ENCODE assay signal across 31 mouse cellular contexts in genomic region chr8:105178211-105178800, GRCm38 (mm10). TPM values are rescaled to one million over a fixed set of nuclear protein-coding genes. Genes with fewer than 3 reads are reported as not detected.
DNase-seq lines count a peak whose midpoint lies in the region; ATAC-seq lines count a peak whose summit lies in the region.
"Had no signal": no experiment of that assay in that cellular context is flagged by ENCODE, and none has a peak within 500 bp of the region (broad histone marks: within the 10 kb centered on the region; RNA-seq: fewer than 3 reads in every experiment).

No protein-coding gene starts in this region.

- 89% methylated on average over 6 of the region's 6 CpGs for WGBS in forebrain, embryonic 12.5 days

- no peak overlapping the region for H3K9ac ChIP-seq in forebrain, embryonic 12.5 days
- H3K9ac ChIP-seq: forebrain, embryonic 13.5 days; heart, embryonic 13.5 days; hindbrain, embryonic 12.5 days; hindbrain, embryonic 15.5 days had no signal

- no peak overlapping the region for H3K4me2 ChIP-seq in forebrain, embryonic 12.5 days
- H3K4me2 ChIP-seq: forebrain, embryonic 13.5 days; heart, embryonic 13.5 days; hindbrain, embryonic 12.5 days; hindbrain, embryonic 15.5 days had no signal

- intact Hi-C loops in heart, postnatal 25 days (cut with DNase I): no loop called here

- H3K27ac ChIP-seq in forebrain, embryonic 12.5 days: no peak overlapping the region
- H3K27ac ChIP-seq: forebrain, embryonic 13.5 days; heart, adult 2 months; heart, embryonic 10.5 days; heart, embryonic 13.5 days; hindbrain, embryonic 12.5 days; hindbrain, embryonic 15.5 days had no signal

- H3K4me1 ChIP-seq in forebrain, embryonic 12.5 days: peaks cover 5% of the 10 kb centered on the region
- H3K4me1 ChIP-seq: hindbrain, embryonic 12.5 days had no signal

- no peaks in the 10 kb centered on the region for H3K9me3 ChIP-seq in forebrain, embryonic 12.5 days
- H3K9me3 ChIP-seq: forebrain, embryonic 13.5 days; heart, embryonic 10.5 days; heart, embryonic 13.5 days; hindbrain, embryonic 12.5 days; hindbrain, embryonic 15.5 days had no signal

- H3K4me3 ChIP-seq in forebrain, embryonic 12.5 days (replicated peaks): no peak overlapping the region
- H3K4me3 ChIP-seq: erythroblast, embryonic 14.5 days; forebrain, embryonic 13.5 days; heart, adult 2 months; heart, embryonic 10.5 days; heart, embryonic 13.5 days; hindbrain, embryonic 12.5 days; hindbrain, embryonic 15.5 days had no signal

- DNase-seq in heart, adult 11 months: peak; percentile 21
- DNase-seq in heart, postnatal 25 days (ENCODE audit: low spot score): no peak
- peak; percentile 75 for DNase-seq in MN1 (ENCODE audit: low spot score)
- peak; percentile 27 for DNase-seq in NIH3T3 (ENCODE audit: low read depth)
- no peak for DNase-seq in embryo, embryonic 9.5 days (ENCODE audit: extremely low spot score)
- DNase-seq: adrenal gland, postnatal 10 days; adrenal gland, postnatal 36 days; cerebellum, adult 18-20 months; cerebellum, adult 9-10 months; cerebellum, postnatal 14 days; gastrocnemius, postnatal 14 days; heart, adult 2 months; heart, postnatal 14 days had no signal

- H3K27me3 ChIP-seq in forebrain, embryonic 12.5 days: no peaks in the 10 kb centered on the region
- H3K27me3 ChIP-seq: forebrain, embryonic 13.5 days; heart, embryonic 13.5 days; hindbrain, embryonic 12.5 days; hindbrain, embryonic 15.5 days; Patski had no signal

- ATAC-seq in forebrain, embryonic 12.5 days (ENCODE audit: low FRiP score): no peak
- ATAC-seq: CD4-positive, CD25-positive, alpha-beta regulatory T cell, adult 4 months; forebrain, embryonic 13.5 days; forebrain, embryonic 16.5 days; intestine, postnatal 0 days; Patski had no signal

- peaks cover 39% of the 10 kb centered on the region for H3K36me3 ChIP-seq in forebrain, embryonic 12.5 days (replicated peaks)

RNA-seq across cellular contexts. Expression of gene Cbfb, which starts 7.8 kb away (rescaled TPM):
- total RNA-seq in heart, postnatal 25 days (2021): 10 to 100 TPM; 20.2 to 26.8 TPM
- polyA plus RNA-seq in forebrain, embryonic 12.5 days (2016; fragmentation: Nextera tagmentation; extraction: Ambion mirVana): 58.3 and 60.0 TPM in 2 replicates

RNA-seq across cellular contexts. Expression of gene D230025D16Rik, which starts 46.6 kb away (rescaled TPM):
- total RNA-seq in heart, postnatal 25 days (2021): 10 to 100 TPM; 18.5 to 19.5 TPM
- polyA plus RNA-seq in forebrain, embryonic 12.5 days (2016; fragmentation: Nextera tagmentation; extraction: Ambion mirVana): 26.5 and 27.8 TPM in 2 replicates

RNA-seq across cellular contexts. Expression of gene Ces4a, which starts 46.7 kb away (rescaled TPM):
- not detected for total RNA-seq in heart, postnatal 25 days (2021)
- not detected in 2 replicates for polyA plus RNA-seq in forebrain, embryonic 12.5 days (2016; fragmentation: Nextera tagmentation; extraction: Ambion mirVana)
- total RNA-seq: adrenal gland, adult 18-20 months; adrenal gland, postnatal 10 days; adrenal gland, postnatal 36 days; gastrocnemius, adult 18-20 months; gastrocnemius, postnatal 14 days; heart, adult 2 months; heart, postnatal 14 days; hematopoietic stem cell, adult 5-6 weeks; MEL had no signal
- polyA plus RNA-seq: C2C12; erythroblast, embryonic 14.5 days; heart, adult 2 months; heart, embryonic 10.5 days; heart, embryonic 13.5 days; heart, embryonic 16.5 days; hindbrain, embryonic 12.5 days; intestine, embryonic 14.5 days; intestine, postnatal 0 days; Patski had no signal

Comparison
In these comparisons a context has a peak if more than half of its experiments do, and no peak if none do; other contexts are left out.
1. DNase-seq: peak in heart, adult 11 months (single experiment), MN1 (single experiment) and NIH3T3 (single experiment); none in heart, postnatal 25 days (single experiment) and embryo, embryonic 9.5 days (single experiment).